Mouse (Mus musculus) gastrocnemius, postnatal 10 days (tissue): ENCODE measurements at regions not wholly inside any gene's neighbourhood (a gene's known extent, or its start where the extent isn't known, plus 50 kb on each side); places are given as distances from the start of the nearest gene placed in this dataset.
"Not testable (repeated sequence)": the region's sequence is repeated elsewhere in the genome, so short reads cannot be mapped to it uniquely, and the experiment has no call there.

Experiments
- DNase-seq: peaks from one replicate; pipeline ENCODE4 v3.0.0; 2021; ENCODE audit warnings: mixed read lengths

GRCm38 (mm10) chr1:177382596-177383190, 59.5 kb upstream of the Zbtb18 start:
- peak; percentile 23 for DNase-seq

- no peak for DNase-seq
Measured at GRCm38 (mm10) chr1:177382147-177382546, 60.0 kb upstream of the Zbtb18 start.

GRCm38 (mm10) chr1:177378112-177378511, 64.0 kb upstream of the Zbtb18 start:
- DNase-seq = no peak

- DNase-seq = no peak
Measured at GRCm38 (mm10) chr1:177373226-177373825, 68.8 kb upstream of the Zbtb18 start.

GRCm38 (mm10) chr1:177372066-177372465, 70.1 kb upstream of the Zbtb18 start:
- no peak for DNase-seq

- no peak for DNase-seq
Measured at GRCm38 (mm10) chr1:177367864-177368610, 74.1 kb upstream of the Zbtb18 start.

GRCm38 (mm10) chr1:177366914-177367313, 75.2 kb upstream of the Zbtb18 start:
- DNase-seq = no peak

- DNase-seq = no peak
Measured at GRCm38 (mm10) chr1:177366475-177366874, 75.7 kb upstream of the Zbtb18 start.

GRCm38 (mm10) chr1:177364355-177364754, 77.8 kb upstream of the Zbtb18 start:
- DNase-seq = no peak

- no peak for DNase-seq
Measured at GRCm38 (mm10) chr1:177362398-177362797, 79.8 kb upstream of the Zbtb18 start.

- no peak for DNase-seq
Measured at GRCm38 (mm10) chr1:177348400-177349092, 90.5 kb upstream of the Akt3 start.

GRCm38 (mm10) chr1:177347208-177347607, 89.2 kb upstream of the Akt3 start:
- no peak for DNase-seq

- DNase-seq = no peak
Measured at GRCm38 (mm10) chr1:177346540-177346939, 88.5 kb upstream of the Akt3 start.

- no peak for DNase-seq
Measured at GRCm38 (mm10) chr1:177345540-177345939, 87.5 kb upstream of the Akt3 start.

- no peak for DNase-seq
Measured at GRCm38 (mm10) chr1:177343949-177344348, 85.9 kb upstream of the Akt3 start.

- peak; percentile 13 for DNase-seq
Measured at GRCm38 (mm10) chr1:177343121-177343520, 85.1 kb upstream of the Akt3 start.

- no peak for DNase-seq
Measured at GRCm38 (mm10) chr1:177340232-177340631, 82.2 kb upstream of the Akt3 start.

GRCm38 (mm10) chr1:177339207-177339787, 81.3 kb upstream of the Akt3 start:
- DNase-seq = not testable (repeated sequence)

GRCm38 (mm10) chr1:177338466-177339206, 80.6 kb upstream of the Akt3 start:
- DNase-seq = peak; percentile 43

- no peak for DNase-seq
Measured at GRCm38 (mm10) chr1:177337756-177338155, 79.8 kb upstream of the Akt3 start.

- DNase-seq = no peak
Measured at GRCm38 (mm10) chr1:177337141-177337540, 79.1 kb upstream of the Akt3 start.

- DNase-seq = no peak
Measured at GRCm38 (mm10) chr1:177336436-177336835, 78.4 kb upstream of the Akt3 start.
